Mouse (Mus musculus): Measurements from ENCODE around the gene Uts2r.

DNA sequence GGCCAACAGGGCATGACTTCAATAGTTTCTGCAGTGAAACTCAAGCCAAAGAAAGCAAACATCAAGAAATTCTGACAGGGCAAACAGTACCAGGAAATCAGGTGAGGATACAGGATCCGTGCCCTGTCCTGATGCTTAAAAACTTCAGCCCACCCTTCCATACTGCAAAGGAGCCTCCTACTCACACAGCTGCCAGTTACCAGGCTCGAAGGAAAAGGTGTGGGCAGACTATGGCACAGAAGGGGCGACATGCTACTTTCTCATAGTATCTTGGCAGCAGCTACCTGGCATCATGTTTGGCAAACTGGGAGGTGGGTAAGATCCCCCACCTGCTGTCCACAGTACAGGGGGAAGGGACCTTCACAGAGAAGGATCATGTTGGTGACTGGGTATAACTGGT is 33.3 kb downstream of the Uts2r start:
- TF ChIP-seq CTCF (conservative IDR thresholded peaks at IDR 0.05; ENCODE audit: insufficient read depth, insufficient read length, low read depth, low read length): no peak
- TF ChIP-seq POLR2A (IDR thresholded peaks at IDR 0.05; ENCODE audit: low read depth, low read length): no peak
